Mouse (Mus musculus) embryo, embryonic 9.5 days (tissue): Measurements from ENCODE around the gene Stk35.

ENCODE experiments used
- DNase-seq: peaks from one replicate; pipeline ENCODE4 v3.0.0-alpha.2; 2017; ENCODE audit errors: extremely low spot score

The Stk35 gene

DNA sequence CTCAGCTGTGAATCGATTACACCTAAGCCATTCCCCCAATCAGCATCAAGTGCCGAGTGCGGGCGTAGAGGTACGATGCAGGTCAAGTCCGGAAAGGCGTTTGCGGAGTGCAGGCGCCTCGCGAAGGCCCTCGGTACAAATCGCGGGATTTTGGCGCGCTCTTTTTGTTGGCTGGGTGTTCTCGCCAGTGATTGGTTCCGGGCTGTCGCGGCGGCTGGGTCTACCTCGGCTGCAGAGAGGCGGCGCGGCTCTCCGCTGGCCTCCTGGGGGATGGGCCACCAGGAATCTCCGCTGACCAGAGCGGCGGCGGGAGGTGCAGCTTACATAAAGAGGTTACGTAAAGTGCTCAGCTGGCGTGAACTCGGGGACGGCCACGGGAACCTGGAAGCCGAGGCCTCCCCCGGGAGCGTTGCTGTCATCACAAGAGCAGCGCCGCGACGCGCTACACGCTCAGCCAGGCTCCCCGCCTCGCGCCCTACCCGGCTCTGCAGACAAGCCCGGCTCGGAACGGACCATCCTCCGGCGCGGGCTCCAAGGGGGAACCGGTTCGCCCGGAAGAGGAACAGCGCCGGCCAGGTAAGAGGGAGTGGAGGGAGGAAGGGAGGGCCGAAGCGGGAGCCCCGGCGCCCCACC is at the start of gene Stk35:
Gene Stk35 (plus strand): TSS at position 247 of the 633 bp plus-strand sequence.
- DNase-seq: peak; percentile 91

DNA sequence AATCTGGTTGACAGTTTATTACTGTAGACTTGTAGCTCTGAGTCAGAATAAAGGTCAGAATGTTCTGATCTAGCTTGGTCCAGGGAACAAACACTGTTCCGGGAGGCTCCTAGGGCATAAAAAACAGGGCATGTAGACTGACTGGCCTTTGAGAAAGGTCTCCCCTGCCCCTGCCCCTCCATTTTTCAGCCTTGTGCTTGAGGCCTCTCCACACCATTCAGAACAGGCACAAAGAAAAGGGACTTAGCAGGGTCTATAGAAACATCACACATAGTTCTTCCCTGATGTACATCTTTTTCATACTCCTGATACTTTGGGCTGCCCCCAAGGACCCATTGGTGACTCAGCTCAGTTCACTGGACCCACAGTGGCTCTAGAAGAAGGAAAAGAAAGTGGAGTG is 18.3 kb upstream of the Stk35 start:
- no peak for DNase-seq

DNA sequence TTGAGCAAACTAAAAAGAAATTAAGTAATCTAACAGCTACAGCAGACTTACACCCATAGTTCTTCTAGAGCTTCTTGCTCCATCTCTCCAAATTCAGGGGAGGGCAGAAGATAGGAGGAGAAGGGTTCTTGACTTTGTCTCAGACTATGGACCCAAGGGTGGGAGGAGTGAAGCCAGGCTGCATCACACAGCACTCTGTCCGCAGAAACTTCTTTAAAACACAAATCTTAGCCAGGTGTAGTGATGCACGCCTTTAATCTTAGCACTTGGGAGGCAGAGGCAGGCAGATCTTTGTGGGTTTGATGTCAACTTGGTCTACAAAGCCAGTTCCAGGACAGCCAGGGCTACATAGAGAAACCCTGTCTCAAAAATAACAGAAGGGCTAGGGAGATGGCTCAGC is 3.8 kb upstream of the Stk35 start:
- DNase-seq: no peak

DNA sequence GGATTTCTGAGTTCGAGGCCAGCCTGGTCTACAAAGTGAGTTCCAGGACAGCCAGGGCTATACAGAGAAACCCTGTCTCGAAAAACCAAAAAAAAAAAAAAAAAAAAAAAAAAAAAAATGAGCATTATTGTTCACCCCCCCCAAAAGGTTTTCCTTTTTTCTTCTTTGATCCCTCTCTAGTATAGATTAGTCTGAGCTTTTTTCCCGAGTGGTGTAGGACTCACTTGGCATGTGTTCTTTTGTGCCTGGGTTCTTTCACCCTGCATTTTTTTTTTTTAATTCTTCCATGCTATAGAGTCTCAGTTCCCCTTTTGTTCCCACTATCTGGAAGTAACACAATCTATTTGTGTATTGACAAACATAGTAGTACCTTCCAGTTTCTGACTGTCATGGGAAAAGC is 2.6 kb upstream of the Stk35 start:
- DNase-seq: no peak

- DNase-seq: no peak
These were observed 1.9 kb upstream of the Stk35 start for GRCm38 (mm10) chr2:129798410-129798809.

DNA sequence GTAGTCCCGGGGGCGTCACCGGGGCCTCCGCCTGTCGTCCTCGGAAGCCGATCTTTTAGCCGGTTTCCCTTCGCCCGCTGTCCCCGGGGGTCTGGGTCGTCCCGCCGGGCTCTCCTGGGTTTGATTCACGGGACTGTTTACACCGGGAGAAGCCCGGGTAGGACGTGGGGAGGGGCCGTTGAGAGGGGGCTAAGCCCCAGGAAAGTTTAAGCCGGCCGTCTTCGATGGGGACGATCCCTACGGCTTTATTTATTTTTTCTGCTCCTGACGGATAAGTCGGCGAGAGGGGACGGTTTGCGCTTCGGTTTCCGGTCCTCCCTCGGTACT is 550 bp downstream of the Stk35 start:
- DNase-seq: no peak

- peak; percentile 92 for DNase-seq
These were observed 1.1 kb downstream of the Stk35 start for GRCm38 (mm10) chr2:129801231-129802029.

GRCm38 (mm10) chr2:129805486-129805885 is 5.2 kb downstream of the Stk35 start:
- DNase-seq: no peak

- no peak for DNase-seq
These were observed 6.2 kb downstream of the Stk35 start for GRCm38 (mm10) chr2:129806486-129806885.

- no peak for DNase-seq
These were observed 10.2 kb downstream of the Stk35 start for GRCm38 (mm10) chr2:129810563-129810962.

GRCm38 (mm10) chr2:129814033-129814432 is 13.7 kb downstream of the Stk35 start:
- DNase-seq: no peak

- DNase-seq: no peak
These were observed 14.8 kb downstream of the Stk35 start for GRCm38 (mm10) chr2:129815076-129815475.

DNA sequence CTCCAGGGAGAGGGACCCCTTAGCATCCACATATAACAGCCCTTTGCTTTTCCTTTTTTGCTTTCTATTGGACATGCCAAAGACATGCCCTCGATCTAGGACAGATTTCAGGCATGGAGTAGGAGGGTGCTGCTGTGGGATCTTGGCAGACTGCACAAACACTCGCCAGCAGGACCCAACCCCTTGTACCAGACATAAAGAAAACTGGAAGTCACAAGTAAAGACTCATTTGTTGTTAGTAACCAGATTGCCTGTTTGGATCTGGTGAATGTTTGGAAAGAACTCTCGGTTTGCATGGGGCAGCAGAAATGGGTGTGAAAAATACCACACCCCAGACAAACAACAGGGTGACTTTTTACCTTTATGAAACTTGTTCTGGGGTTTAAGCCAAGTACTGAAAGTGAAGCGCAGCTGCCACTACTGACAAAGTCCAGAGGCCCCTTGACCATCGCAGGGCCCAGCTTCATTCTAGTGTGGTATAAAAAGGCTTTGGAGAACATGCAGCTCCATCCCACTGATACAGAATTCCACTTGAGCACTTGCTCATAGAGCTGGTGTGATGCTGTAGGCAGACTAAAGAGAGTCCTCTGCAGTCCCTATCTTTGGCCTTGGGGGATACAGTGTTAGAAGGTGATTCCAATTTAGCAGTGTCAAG is 17.4 kb downstream of the Stk35 start:
- no peak for DNase-seq

GRCm38 (mm10) chr2:129818868-129819267 is 18.6 kb downstream of the Stk35 start:
- no peak for DNase-seq

DNA sequence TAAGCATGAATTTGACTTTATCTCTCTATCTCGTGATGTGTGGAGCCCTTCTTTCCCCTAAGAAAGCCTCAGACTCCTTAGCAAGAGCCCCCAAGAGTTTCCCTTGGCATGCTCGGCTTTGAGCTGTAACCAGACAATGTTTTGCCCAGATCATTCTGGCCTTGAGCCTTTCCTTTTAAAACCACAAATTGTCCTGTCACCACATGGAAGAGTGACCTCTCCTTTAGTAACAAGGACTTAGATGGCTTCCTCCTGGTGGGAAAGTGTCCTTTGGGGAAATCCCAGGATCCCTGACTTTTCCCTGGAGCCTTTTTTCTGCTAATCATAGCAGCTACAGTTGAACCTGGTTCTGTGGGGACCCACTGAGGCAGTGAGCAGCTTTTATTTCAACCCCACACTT is 19.2 kb downstream of the Stk35 start:
- DNase-seq: no peak

GRCm38 (mm10) chr2:129819951-129820350 is 19.6 kb downstream of the Stk35 start:
- DNase-seq: no peak

DNA sequence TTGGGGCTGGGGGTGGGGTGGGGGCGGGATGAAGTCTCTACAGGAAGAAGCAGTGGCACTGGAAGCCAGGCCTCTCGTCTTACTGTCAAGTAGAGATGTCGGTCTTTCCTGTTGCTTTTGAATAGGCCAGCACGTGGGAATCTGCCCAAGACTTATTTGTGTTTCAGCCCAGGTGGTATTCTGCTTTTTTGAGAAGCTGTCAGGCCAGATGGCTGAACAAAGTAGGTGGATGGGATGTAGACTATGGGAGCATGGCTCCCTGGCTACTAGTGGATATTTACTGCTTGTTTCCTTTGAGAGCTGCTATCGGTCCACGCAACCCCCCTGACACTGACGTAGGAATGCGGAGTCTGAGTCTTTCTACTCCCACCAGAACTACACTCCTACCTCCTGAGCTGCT is 20.7 kb downstream of the Stk35 start:
- no peak for DNase-seq

DNA sequence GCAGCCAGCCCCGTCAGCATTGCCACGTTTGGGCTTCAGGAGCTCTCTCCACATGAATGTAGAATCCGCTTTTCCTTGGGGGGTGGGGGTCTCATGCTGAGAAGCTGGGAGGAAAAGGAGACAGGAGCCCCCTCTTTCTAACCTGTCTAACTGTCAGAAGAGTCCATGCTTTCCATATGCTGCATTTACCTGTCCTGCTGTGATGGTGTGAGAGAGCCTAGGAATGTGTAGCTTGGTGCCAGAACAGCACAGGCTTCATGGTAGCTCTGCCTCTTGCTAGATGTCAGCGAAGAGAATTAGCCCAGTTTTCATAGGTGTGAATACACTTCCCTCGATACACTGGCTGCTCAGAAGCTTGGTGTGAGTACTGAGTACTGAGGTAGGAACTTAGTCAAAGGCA is 21.3 kb downstream of the Stk35 start:
- DNase-seq: no peak

DNA sequence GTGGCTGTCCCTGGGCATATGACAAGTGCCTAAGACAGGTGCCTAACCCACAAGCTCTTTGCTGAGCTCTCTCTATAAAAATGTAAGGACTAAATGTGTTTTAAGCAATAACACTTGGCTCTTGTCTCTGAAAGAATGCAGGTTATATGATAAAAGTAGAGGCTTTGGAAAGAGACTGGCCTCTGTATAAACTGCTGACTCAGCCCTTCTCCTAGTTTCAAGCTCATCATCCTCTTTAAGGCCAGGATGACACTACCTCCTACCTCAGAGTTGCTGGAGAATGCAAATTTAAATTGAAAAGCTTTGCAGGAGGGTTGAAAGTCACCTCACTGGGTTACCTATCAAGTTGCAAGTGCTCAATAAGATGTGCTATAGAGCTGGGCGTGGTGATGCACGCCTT is 23.0 kb downstream of the Stk35 start:
- DNase-seq: no peak

DNA sequence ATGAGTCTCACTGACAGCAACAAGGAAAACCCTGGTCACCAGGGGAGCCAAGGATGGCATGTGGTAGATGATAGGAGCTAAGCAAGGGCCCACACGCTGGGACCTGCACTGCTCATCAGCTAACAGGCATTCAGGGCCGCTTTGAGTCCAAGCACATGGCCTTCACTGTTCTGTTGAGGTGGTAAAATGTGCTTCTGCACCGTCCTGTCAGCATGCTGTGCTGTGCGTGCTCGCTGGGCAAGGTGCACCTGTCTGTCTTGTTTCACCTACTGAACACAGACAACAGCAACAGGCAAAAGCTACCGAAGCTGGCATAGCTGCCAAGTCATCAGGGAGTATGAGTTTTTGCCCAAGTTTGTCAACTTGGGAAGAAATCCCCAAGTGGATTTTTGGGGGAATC is 23.9 kb downstream of the Stk35 start:
- DNase-seq: no peak

- DNase-seq: no peak
These were observed 25.8 kb downstream of the Stk35 start for GRCm38 (mm10) chr2:129826141-129826540.

GRCm38 (mm10) chr2:129832993-129833392 is 32.7 kb downstream of the Stk35 start:
- no peak for DNase-seq

DNA sequence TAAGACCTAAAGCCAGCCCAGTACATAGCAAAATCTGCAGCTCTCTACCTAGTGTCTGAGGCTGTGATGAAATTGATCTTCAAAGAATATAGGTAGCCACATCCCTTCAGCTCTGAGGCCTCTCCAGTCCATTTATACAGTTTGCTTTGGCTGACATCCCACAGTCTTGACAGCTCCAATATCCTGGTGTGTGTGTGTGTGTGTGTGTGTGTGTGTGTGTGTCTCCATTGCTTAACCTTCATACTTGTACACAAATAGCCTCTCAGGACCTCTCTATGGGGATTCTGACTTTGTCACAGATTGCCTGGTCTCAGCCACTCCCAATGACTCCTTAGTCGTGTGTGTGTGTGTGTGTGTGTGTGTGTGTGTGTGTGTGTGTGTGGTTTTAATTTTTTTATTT is 33.9 kb downstream of the Stk35 start:
- DNase-seq: no peak
